Mouse (Mus musculus): ENCODE results near the gene Gm12258. TPM values are rescaled to one million over a fixed set of nuclear protein-coding genes. Genes with fewer than 3 reads are reported as not detected.
"Not testable (repeated sequence)": the region's sequence is repeated elsewhere in the genome, so short reads cannot be mapped to it uniquely, and the experiment has no call there.

Gm12258 gene
- total RNA-seq (2021): 8.4 and 9.3 TPM in 2 replicates
- long read RNA-seq, full-length matches to known transcripts: 8 of 12 reads
- long read RNA-seq, partial matches to known transcripts: 1 of 12 reads
- long read RNA-seq, other reads (novel, unspliced or antisense): 3 of 12 reads

- DNase-seq: peak; percentile 77
Observed at GRCm38 (mm10) chr11:58846919-58847461, at the start of gene Gm12258. Gm12258 (plus strand) TSS chr11:58847158.

GRCm38 (mm10) chr11:58799747-58800146, 47.2 kb upstream of the Gm12258 start:
- DNase-seq: no peak

GRCm38 (mm10) chr11:58801558-58802228, 45.3 kb upstream of the Gm12258 start, which contains the start of gene Fam183b:
Fam183b (minus strand) TSS chr11:58801960.
- DNase-seq: no peak

GRCm38 (mm10) chr11:58803871-58804270, 43.1 kb upstream of the Gm12258 start:
- no peak for DNase-seq

GRCm38 (mm10) chr11:58804393-58804792, 42.6 kb upstream of the Gm12258 start:
- DNase-seq: no peak

GRCm38 (mm10) chr11:58812001-58812400, 35.0 kb upstream of the Gm12258 start:
- DNase-seq: no peak

- DNase-seq: not testable (repeated sequence)
Observed at GRCm38 (mm10) chr11:58814700-58815099, 32.3 kb upstream of the Gm12258 start, which contains the start of gene Olfr313. Olfr313 (plus strand) TSS chr11:58815000.

- DNase-seq: no peak
Observed at GRCm38 (mm10) chr11:58815676-58816075, 31.3 kb upstream of the Gm12258 start.

- not testable (repeated sequence) for DNase-seq
Observed at GRCm38 (mm10) chr11:58828937-58829336, 18.0 kb upstream of the Gm12258 start, which contains the start of gene Olfr312. Olfr312 (plus strand) TSS chr11:58829237.

GRCm38 (mm10) chr11:58829764-58830163, 17.2 kb upstream of the Gm12258 start:
- DNase-seq: no peak

- DNase-seq: not testable (repeated sequence)
Observed at GRCm38 (mm10) chr11:58832541-58832940, 14.4 kb upstream of the Gm12258 start.

GRCm38 (mm10) chr11:58838951-58839350, 8.0 kb upstream of the Gm12258 start, which contains the start of gene Olfr311:
Olfr311 (plus strand) TSS chr11:58839251.
- not testable (repeated sequence) for DNase-seq

- no peak for DNase-seq
Observed at GRCm38 (mm10) chr11:58847636-58848035, 678 bp downstream of the Gm12258 start.

GRCm38 (mm10) chr11:58849731-58850130, 2.8 kb downstream of the Gm12258 start:
- DNase-seq: no peak

GRCm38 (mm10) chr11:58860744-58861143, 13.8 kb downstream of the Gm12258 start:
- DNase-seq: no peak

GRCm38 (mm10) chr11:58867039-58867953, 20.3 kb downstream of the Gm12258 start, which contains the start of gene 2810021J22Rik:
2810021J22Rik (plus strand) TSS chr11:58867216.
- DNase-seq: peak; percentile 78

GRCm38 (mm10) chr11:58867954-58868330, 21.0 kb downstream of the Gm12258 start:
- DNase-seq: no peak

- DNase-seq: no peak
Observed at GRCm38 (mm10) chr11:58870961-58871360, 24.0 kb downstream of the Gm12258 start.

- no peak for DNase-seq
Observed at GRCm38 (mm10) chr11:58883756-58884155, 36.8 kb downstream of the Gm12258 start.

GRCm38 (mm10) chr11:58890511-58890910, 43.6 kb downstream of the Gm12258 start:
- no peak for DNase-seq

- DNase-seq: no peak
Observed at GRCm38 (mm10) chr11:58894456-58894855, 47.5 kb downstream of the Gm12258 start.

GRCm38 (mm10) chr11:58897485-58897884, 50.5 kb downstream of the Gm12258 start:
- no peak for DNase-seq

Measured in adrenal gland, postnatal 25 days (tissue).